Mouse (Mus musculus) liver, postnatal 0 days (tissue): ENCODE measurements around the gene Tnfsf12.

ENCODE experiments used
- CTCF ChIP-seq: sonication (generic); IDR thresholded peaks from 2 replicates; pipeline ENCODE4 v1.5.1; 2016; ENCODE audit warnings: antibody characterized with exemption, low read depth
- EP300 ChIP-seq: IDR thresholded peaks from 2 replicates; pipeline ENCODE4 v1.6.1; 2016; ENCODE audit warnings: antibody characterized with exemption, low read depth, mild to moderate bottlenecking

DNA sequence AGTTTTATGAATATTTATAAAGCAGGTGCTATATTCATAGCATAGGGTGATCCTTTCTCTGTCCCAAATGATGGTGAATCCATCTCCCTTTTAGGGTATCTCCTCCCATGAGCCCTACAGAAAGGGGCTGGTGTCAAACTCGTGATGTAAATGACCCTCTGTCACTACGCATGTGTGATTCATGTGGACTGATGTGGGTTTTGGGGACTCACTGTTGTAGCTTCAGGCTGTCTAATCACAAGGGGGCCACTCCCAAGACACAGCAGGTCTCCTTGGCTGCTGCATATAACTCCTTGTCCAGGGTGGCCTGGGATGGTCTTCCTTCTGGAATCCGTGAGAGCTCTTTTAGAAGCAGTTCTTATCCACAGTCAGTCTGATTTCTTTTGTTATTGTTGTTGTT is 14.8 kb upstream of the Tnfsf12 start:
- TF ChIP-seq CTCF (no peak), EP300 (no peak)
